Mouse (Mus musculus) embryonic facial prominence, embryonic 12.5 days (tissue): ENCODE measurements around the gene Dsp. TPM values are rescaled to one million over a fixed set of nuclear protein-coding genes. Genes with fewer than 3 reads are reported as not detected.

Experiments used
- ATAC-seq: fragments of 200-750 bp; cut with Nextera tagmentation; 2 replicates; pipeline ENCODE4 v1.8.0; 2017; ENCODE audit not compliant: insufficient number of reproducible peaks, insufficient read depth, low FRiP score, low TSS enrichment
- H3K27ac ChIP-seq: fragments of 300-500 bp; sonication (generic); 2 replicates; pipeline ENCODE4 v1.5.1; 2016; ENCODE audit warnings: mild to moderate bottlenecking
- H3K27me3 ChIP-seq: fragments of 300-500 bp; sonication (generic); 2 replicates; pipeline ENCODE4 v1.6.1; 2016; ENCODE audit warnings: mild to moderate bottlenecking, moderate library complexity
- H3K36me3 ChIP-seq: fragments of 300-500 bp; sonication (generic); 2 replicates; pipeline ENCODE4 v1.6.1; 2016; ENCODE audit warnings: mild to moderate bottlenecking
- H3K4me1 ChIP-seq: fragments of 300-500 bp; sonication (generic); 2 replicates; pipeline ENCODE4 v1.6.1; 2016
- H3K4me2 ChIP-seq: fragments of 300-500 bp; sonication (generic); replicated peaks from 2 replicates; pipeline ENCODE4 v1.6.1; 2016; ENCODE audit warnings: mild to moderate bottlenecking, moderate library complexity
- H3K4me3 ChIP-seq: fragments of 300-500 bp; sonication (generic); 2 replicates; pipeline ENCODE4 v1.5.1; 2016; ENCODE audit warnings: mild to moderate bottlenecking
- H3K9ac ChIP-seq: fragments of 300-500 bp; sonication (generic); 2 replicates; pipeline ENCODE4 v1.6.1; 2016; ENCODE audit warnings: mild to moderate bottlenecking, moderate library complexity
- H3K9me3 ChIP-seq: fragments of 300-500 bp; sonication (generic); 2 replicates; pipeline ENCODE4 v1.6.1; 2016; ENCODE audit warnings: mild to moderate bottlenecking, moderate library complexity
- WGBS: fragments of 180-500 bp; shearing (Covaris S2); methylation state at CpG from one replicate; pipeline ENCODE4 v1.1.7; 2016; 5-methylcytosine and 5-hydroxymethylcytosine counted together
- polyA plus RNA-seq: library from polyadenylated mRNA; unstranded; fragments of >200 nt; fragmentation: Nextera tagmentation; extraction: Ambion mirVana; gene quantifications from 2 replicates; pipeline ENCODE4 v1.2.1, GENCODE M21; 2016

The Dsp gene
- polyA plus RNA-seq, 1 experiment from 2014 or later, result 7.2 TPM

DNA sequence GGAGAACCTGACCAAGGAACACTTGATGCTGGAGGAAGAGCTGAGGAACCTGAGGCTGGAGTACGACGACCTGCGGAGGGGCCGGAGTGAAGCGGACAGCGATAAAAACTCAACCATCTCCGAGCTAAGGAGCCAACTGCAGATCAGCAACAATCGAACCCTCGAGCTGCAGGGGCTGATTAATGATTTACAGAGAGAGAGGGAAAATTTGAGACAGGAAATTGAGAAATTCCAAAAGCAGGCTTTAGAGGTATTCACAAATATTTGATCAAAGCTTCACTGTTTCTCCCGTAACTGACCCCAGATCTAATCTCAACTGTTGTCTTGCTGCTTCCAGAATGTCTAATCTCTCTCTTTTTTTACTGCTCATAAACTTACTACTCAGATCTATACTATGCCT, 42.3 kb downstream of the Dsp start:
- H3K4me3 ChIP-seq, result no peak overlapping the region
- no peak overlapping the region for H3K27ac ChIP-seq
- ATAC-seq, result no peak
- WGBS, result 83% methylated on average over 10 of the region's 10 CpGs
- H3K36me3 ChIP-seq, result 0 out of 2 replicates have a peak, but pooled peaks cover 6% of the 10 kb centered on the region
- H3K9ac ChIP-seq, result no peak overlapping the region
- H3K4me2 ChIP-seq, result no peak overlapping the region
- no peaks in the 10 kb centered on the region for H3K4me1 ChIP-seq
- peaks cover 20% of the 10 kb centered on the region for H3K9me3 ChIP-seq
- H3K27me3 ChIP-seq, result no peaks in the 10 kb centered on the region

DNA sequence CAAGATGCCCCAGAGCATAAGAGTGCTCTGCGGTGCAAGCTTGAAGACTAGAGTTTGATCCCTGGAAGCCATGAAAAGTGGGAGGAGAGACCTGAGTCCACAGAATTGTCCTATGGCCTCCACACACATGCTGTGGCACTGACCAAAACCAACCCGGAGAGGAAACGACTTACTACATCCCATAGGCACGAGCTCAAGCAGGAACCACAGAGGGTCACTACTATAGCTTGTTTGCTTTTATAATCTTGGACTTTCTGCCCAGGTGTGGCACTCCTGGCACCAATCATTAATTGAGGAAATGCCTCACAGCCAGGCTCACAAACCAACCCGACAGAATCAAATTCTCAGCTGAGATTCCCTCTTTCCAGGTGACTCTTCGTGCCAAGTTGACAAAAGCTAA, 50.3 kb downstream of the Dsp start:
- ATAC-seq, result no peak
- peaks cover 9% of the 10 kb centered on the region; the same call in 1 of the 2 replicates for H3K4me1 ChIP-seq
- no peak overlapping the region for H3K27ac ChIP-seq
- H3K9ac ChIP-seq, result no peak overlapping the region
- no peaks in the 10 kb centered on the region for H3K27me3 ChIP-seq
- peaks cover 5% of the 10 kb centered on the region for H3K9me3 ChIP-seq
- 0 out of 2 replicates have a peak, but pooled peaks cover 6% of the 10 kb centered on the region for H3K36me3 ChIP-seq
- no peak overlapping the region for H3K4me2 ChIP-seq
- no peak overlapping the region for H3K4me3 ChIP-seq
- 79% methylated on average over 6 of the region's 6 CpGs for WGBS

DNA sequence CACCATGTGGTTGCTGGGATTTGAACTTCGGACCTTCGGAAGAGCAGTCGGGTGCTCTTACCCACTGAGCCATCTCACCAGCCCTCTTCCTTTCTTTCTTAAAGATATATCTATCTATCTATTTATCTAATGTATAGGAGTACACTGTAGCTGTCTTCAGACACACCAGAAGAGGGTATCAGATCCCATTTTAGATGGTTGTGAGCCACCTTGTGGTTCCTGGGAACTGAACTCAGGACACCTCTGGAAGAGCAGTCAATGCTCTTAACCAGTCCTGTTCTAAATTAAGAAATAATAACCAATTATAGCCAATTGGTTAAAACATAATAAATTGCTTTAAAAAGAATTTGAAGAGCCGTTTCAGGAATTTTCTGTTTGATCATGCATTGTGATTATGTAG, 53.1 kb downstream of the Dsp start:
- WGBS, result 57% methylated on average over 4 of the region's 4 CpGs
- Histone ChIP-seq H3K9ac (no peak overlapping the region), H3K4me1 (peaks cover 14% of the 10 kb centered on the region; the same call in 1 of the 2 replicates), H3K36me3 (no peaks in the 10 kb centered on the region; the same call in 1 of the 2 replicates), H3K4me3 (peak overlapping the region; percentile 88), H3K27me3 (no peaks in the 10 kb centered on the region), H3K27ac (no peak overlapping the region), H3K9me3 (no peaks in the 10 kb centered on the region), H3K4me2 (peak overlapping the region; percentile 60)
- ATAC-seq, result no peak

DNA sequence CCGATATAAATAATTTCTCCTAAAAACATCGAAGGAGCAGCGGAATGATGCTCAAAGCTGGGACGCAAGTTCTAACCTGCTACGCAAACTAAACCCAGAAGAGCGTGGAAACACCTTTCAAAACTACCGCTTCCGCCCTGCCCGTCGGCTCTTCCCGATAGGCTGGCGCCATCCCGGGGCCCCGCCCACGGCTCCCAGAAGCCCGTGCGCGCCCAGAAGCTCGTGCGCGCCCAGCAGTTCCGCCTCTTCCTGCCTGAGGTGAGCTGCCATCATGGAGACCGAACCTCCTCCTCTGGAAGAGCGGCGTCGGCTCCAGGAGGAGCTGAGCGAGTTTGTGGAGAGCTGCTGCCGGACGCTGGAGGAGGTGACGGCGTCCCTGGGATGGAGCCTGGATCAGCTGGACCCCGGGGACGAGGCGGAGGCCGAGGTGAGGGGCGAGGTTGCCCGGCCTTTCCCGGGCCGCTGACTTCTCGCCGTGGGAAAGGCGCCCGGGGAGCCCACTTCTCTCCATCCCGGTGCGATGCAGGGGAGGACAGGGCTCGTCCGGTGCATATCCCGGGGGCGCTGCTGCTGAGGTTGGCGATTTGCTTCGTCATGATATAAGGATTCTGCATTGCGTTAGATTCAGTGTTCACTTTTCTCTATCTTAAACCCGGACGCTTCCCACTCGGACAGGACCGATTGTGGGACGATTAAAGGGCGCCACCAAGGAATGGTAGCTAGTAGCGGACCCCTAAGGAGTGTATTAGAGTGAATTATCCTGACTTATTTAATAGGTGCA, 53.8 kb downstream of the Dsp start, which contains the start of gene Snrnp48:
Snrnp48 (plus strand) TSS at position 237 of the 781 bp plus-strand sequence.
- Histone ChIP-seq H3K9ac (peak within 1 kb of the TSS; percentile 83), H3K9me3 (no peaks in the 10 kb centered on the region), H3K4me2 (peak within 1 kb of the TSS; percentile 60), H3K27me3 (no peaks in the 10 kb centered on the region), H3K36me3 (no peaks in the 10 kb centered on the region; the same call in 1 of the 2 replicates), H3K27ac (peak within 1 kb of the TSS; percentile 96), H3K4me1 (peaks cover 14% of the 10 kb centered on the region; the same call in 1 of the 2 replicates), H3K4me3 (peak within 1 kb of the TSS; percentile 88)
- WGBS, result under 1% methylated on average over 59 of the region's 59 CpGs
- peak; percentile 93 for ATAC-seq

DNA sequence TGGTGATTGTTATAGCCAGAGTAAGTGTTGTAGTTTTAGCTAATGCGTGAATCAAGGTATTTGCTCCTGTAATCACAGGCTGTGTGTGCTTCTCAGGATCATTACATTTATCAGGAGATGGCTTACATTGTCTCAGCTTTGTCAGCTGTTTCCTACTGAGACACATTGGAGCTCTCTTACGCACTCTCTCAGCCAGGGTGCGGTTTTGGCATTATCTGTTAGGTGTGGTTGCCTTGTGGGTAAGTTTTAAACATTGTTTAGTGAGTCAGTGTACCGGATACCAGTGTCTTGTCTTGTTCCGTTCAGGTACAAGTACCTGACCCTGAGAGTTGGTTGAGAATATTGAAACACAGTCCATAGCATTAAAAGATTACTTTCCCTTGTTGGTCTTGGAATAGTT, 60.0 kb downstream of the Dsp start:
- peaks cover 35% of the 10 kb centered on the region for H3K36me3 ChIP-seq
- WGBS, result 93% methylated on average over 5 of the region's 5 CpGs
- no peak for ATAC-seq

DNA sequence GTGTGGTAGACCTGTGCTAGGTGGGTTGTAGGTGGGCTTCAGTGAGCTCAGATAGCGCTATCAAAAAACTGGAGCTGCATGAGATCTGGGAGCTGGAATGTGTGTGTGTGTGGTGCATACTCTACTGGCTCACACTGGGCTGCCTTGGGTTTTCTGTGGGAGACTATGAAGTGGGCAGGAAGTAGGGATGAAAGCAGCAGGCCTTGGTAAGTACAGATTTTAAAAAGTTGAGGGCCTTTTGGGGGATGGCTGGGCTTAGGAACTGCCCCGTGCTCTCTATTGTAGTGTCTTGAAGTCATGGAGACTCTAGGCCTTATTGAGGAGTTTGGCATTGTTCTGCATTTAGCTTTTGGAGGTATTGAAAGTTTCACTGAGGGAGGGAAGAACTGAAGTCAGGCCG, 67.6 kb downstream of the Dsp start:
- Histone ChIP-seq H3K9me3 (no peaks in the 10 kb centered on the region), H3K4me3 (no peak overlapping the region), H3K4me2 (no peak overlapping the region), H3K4me1 (no peaks in the 10 kb centered on the region), H3K36me3 (peaks cover 75% of the 10 kb centered on the region), H3K27me3 (no peaks in the 10 kb centered on the region), H3K27ac (no peak overlapping the region), H3K9ac (no peak overlapping the region)
- no peak for ATAC-seq
- WGBS, result 95% methylated on average over 3 of the region's 3 CpGs

More for the DNA sequence above, 60.0 kb downstream of the Dsp start:
- Histone ChIP-seq H3K9ac (no peak overlapping the region), H3K27me3 (no peaks in the 10 kb centered on the region), H3K4me1 (peaks cover 8% of the 10 kb centered on the region; the same call in 1 of the 2 replicates), H3K9me3 (no peaks in the 10 kb centered on the region), H3K4me2 (no peak overlapping the region), H3K27ac (no peak overlapping the region), H3K4me3 (no peak overlapping the region)

DNA sequence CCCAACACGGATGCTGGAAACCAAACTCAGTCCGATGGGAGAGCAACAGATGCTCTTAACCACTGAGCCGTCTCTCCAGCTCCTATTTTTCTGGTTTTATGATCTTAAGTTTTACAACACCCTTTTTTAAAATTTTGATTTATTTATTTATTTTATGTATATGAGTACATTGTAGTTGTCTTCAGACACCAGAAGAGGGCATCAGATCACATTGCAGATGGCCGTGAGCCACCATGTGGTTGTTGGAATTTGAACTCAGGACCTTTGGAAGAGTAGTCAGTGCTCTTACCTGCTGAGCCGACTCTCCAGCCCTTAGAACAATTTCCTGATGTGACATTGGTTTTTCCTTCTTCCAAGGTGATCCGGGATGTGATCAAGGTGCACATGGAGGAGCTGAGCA, 69.2 kb downstream of the Dsp start:
- Histone ChIP-seq H3K9ac (no peak overlapping the region), H3K27me3 (no peaks in the 10 kb centered on the region), H3K4me3 (no peak overlapping the region), H3K27ac (no peak overlapping the region), H3K9me3 (no peaks in the 10 kb centered on the region), H3K36me3 (peaks cover 89% of the 10 kb centered on the region), H3K4me1 (no peaks in the 10 kb centered on the region), H3K4me2 (no peak overlapping the region)
- no peak for ATAC-seq
- WGBS, result 96% methylated on average over 6 of the region's 6 CpGs

DNA sequence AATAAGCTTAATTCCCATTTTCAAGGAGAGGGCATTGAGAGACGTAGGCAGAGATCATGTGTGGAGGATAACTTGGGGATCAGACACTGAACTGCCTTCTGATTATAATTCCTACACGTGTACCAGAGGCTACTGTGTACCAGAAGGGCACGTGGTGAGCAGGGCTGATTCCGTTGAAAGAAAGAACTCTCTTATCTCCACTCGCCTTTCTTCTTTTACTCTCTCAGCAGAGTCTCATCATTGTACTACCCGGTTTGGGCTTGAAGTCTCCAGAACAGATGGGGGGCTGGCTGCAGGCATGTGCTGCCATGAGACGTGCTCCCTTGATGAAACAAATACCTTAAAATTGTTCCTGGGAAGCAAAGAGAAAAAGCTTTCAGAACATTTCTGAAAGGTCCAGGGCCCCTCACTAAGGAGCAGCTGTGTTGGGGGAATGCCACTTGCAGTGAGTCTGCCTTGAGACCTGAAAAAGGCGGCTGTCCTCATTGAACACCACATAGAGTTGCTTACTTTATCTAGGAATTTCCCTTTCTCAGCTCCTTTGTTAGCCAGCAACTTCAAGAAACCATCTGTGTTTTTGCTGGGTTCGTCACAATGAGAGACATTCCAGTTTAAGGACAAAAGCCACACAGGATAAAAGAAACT, 79.2 kb downstream of the Dsp start:
- WGBS, result 84% methylated on average over 9 of the region's 9 CpGs
- H3K27ac ChIP-seq, result no peak overlapping the region
- H3K36me3 ChIP-seq, result peaks cover 26% of the 10 kb centered on the region

DNA sequence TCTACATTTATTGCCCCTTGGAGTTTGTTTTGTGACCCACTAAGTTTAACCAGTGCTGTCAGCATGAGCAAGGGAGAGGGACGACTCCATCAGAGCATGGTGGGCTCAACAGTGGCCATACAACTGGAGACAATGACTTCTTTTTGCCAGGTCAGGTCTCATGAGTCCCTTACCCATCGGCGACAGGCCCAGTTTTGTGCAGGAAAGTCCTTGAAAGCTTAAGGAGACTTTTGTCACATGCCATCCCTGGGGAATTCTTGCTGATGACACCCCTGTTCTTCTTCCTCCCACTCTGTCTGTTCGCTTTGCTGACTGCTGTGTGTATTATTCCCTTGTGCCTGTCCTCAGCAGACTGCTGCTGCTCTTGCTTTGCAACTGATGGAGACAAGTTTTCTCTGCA, 81.3 kb downstream of the Dsp start:
- no peak overlapping the region for H3K4me3 ChIP-seq
- H3K27ac ChIP-seq, result no peak overlapping the region
- ATAC-seq, result no peak
- H3K27me3 ChIP-seq, result no peaks in the 10 kb centered on the region
- no peaks in the 10 kb centered on the region for H3K4me1 ChIP-seq
- peaks cover 17% of the 10 kb centered on the region for H3K36me3 ChIP-seq
- no peaks in the 10 kb centered on the region for H3K9me3 ChIP-seq
- 85% methylated on average over 4 of the region's 4 CpGs for WGBS
- no peak overlapping the region for H3K9ac ChIP-seq
- no peak overlapping the region for H3K4me2 ChIP-seq

More for the DNA sequence above, 79.2 kb downstream of the Dsp start:
- Histone ChIP-seq H3K4me2 (no peak overlapping the region), H3K4me1 (no peaks in the 10 kb centered on the region), H3K4me3 (no peak overlapping the region), H3K27me3 (no peaks in the 10 kb centered on the region), H3K9me3 (no peaks in the 10 kb centered on the region), H3K9ac (no peak overlapping the region)
- ATAC-seq, result no peak

DNA sequence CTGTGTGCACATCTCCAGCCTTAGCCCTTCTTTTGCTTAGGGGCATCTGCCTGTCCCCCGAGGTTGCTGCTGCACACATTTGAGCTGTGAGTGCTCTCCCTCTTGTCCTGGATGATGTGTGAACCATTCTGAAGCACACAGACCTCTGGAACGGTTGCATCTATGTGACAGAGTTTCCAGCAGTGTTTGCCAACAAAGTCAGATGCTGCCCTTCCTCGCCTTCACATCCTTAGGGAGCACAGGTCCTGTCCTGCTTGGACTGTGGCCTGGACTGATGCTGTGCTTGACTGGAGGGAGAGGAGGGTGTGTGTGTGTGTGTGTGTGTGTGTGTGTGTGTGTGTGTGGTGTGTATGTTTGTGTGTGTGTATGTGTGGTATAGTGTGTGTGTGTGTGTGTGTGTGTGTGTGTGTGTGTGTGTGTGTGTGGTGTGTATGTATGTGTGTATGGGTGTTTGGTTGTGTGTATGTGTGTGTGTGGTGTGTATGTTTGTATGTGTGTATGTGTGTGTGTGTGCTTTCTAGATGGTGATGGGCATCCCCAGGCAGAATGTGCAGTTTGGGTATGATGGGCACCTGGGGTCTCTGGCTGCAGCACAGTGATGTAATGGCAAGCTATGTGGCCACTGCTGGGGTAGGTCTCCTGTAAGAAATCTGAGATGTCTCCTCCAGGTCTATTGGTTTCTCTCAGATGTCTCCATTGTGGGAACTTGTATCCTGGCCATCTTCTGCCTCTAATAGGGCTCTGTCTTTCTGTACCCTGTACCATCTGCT, 81.9 kb downstream of the Dsp start:
- ATAC-seq, result no peak
- H3K9ac ChIP-seq, result no peak overlapping the region
- 79% methylated on average over 3 of the region's 3 CpGs for WGBS
- H3K4me1 ChIP-seq, result no peaks in the 10 kb centered on the region
- peaks cover 12% of the 10 kb centered on the region for H3K36me3 ChIP-seq
- no peak overlapping the region for H3K4me2 ChIP-seq
- no peak overlapping the region for H3K4me3 ChIP-seq
- H3K27me3 ChIP-seq, result no peaks in the 10 kb centered on the region
- H3K9me3 ChIP-seq, result no peaks in the 10 kb centered on the region
- no peak overlapping the region for H3K27ac ChIP-seq

DNA sequence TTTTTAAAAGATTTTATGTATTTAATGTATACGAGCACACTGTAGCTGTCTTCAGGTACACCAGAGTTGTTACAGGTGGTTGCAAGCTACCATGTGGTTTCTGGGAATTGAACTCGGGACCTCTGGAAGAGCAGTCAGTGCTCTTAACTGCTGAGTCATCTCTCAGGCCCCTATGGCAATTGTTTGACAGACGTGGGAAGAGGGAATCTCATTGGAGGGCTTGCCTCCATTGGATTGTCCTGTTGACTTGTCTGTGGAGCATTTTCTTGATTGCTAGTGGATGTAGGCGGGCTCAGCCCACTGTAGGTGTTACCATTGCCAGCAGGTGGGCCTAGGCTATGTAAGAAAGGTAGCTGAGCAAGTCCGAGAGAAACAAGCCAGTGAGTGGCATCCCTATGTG, 83.6 kb downstream of the Dsp start:
- Histone ChIP-seq H3K27ac (no peak overlapping the region), H3K4me1 (no peaks in the 10 kb centered on the region), H3K36me3 (no peaks in the 10 kb centered on the region), H3K27me3 (no peaks in the 10 kb centered on the region), H3K4me3 (no peak overlapping the region), H3K4me2 (no peak overlapping the region), H3K9me3 (no peaks in the 10 kb centered on the region), H3K9ac (no peak overlapping the region)
- no peak for ATAC-seq
- WGBS, result 72% methylated on average over 5 of the region's 5 CpGs
